12 mouse cellular contexts compared by ENCODE assay signal in genomic region chr19:41388242-41388641, GRCm38 (mm10).
"Had no signal": no experiment of that assay in that cellular context is flagged by ENCODE, and none has a peak within 500 bp of the region (broad histone marks: within the 10 kb centered on the region; RNA-seq: fewer than 3 reads in every experiment).

No protein-coding gene starts in this region.

- H3K9ac ChIP-seq: liver, embryonic 15.5 days; lung, embryonic 15.5 days; midbrain, embryonic 13.5 days; neural tube, embryonic 12.5 days; stomach, embryonic 15.5 days had no signal

- H3K36me3 ChIP-seq: limb, embryonic 10.5 days; liver, embryonic 15.5 days; lung, embryonic 15.5 days; midbrain, embryonic 13.5 days; neural tube, embryonic 12.5 days; stomach, embryonic 15.5 days had no signal

- H3K4me3 ChIP-seq: left cerebral cortex, adult 2 months; limb, embryonic 10.5 days; liver, embryonic 15.5 days; lung, embryonic 15.5 days; midbrain, embryonic 13.5 days; neural tube, embryonic 12.5 days; stomach, embryonic 15.5 days had no signal

- H3K27ac ChIP-seq: left cerebral cortex, adult 2 months; limb, embryonic 10.5 days; liver, embryonic 15.5 days; lung, embryonic 15.5 days; midbrain, embryonic 13.5 days; neural tube, embryonic 12.5 days; stomach, embryonic 15.5 days had no signal

- H3K4me2 ChIP-seq: liver, embryonic 15.5 days; lung, embryonic 15.5 days; midbrain, embryonic 13.5 days; neural tube, embryonic 12.5 days; stomach, embryonic 15.5 days had no signal

- ATAC-seq: midbrain, embryonic 13.5 days had no signal

- H3K27me3 ChIP-seq: stomach, embryonic 15.5 days had no signal

- DNase-seq: kidney, adult 8-10 months; kidney, postnatal 25 days; retina, postnatal 1 day; thymus, adult 2 months; thymus, postnatal 25 days had no signal

- H3K9me3 ChIP-seq: limb, embryonic 10.5 days; liver, embryonic 15.5 days; lung, embryonic 15.5 days; midbrain, embryonic 13.5 days; neural tube, embryonic 12.5 days; stomach, embryonic 15.5 days had no signal
